Mouse (Mus musculus): ENCODE measurements around the gene Hmgn1.

Gene Hmgn1

DNA sequence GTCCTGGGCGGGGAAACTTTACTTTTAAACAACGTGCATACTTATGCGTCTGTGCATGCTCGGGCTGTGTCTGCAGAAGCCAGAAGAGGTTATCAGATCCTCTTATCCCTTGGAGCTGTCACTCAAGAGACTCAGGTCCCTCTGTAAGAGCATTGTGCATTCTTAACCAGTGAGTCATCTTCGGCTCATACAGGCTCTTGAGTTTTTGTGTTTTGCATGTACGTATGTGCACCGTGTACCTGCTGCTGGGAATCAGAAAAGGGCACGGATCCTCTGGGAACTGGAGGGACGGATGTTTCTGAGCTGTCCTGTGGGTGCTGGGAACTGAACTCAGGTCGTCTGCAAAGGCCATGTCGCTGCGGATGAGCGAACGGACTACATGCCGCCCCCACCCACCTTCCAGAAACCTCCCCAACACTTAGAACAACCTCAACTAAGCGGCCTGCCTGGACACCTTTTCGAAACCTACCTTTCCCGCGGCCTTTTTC, 801 bp downstream of the Hmgn1 start:
- peak; percentile 37 for DNase-seq (ENCODE audit: low read depth, low spot score)

DNA sequence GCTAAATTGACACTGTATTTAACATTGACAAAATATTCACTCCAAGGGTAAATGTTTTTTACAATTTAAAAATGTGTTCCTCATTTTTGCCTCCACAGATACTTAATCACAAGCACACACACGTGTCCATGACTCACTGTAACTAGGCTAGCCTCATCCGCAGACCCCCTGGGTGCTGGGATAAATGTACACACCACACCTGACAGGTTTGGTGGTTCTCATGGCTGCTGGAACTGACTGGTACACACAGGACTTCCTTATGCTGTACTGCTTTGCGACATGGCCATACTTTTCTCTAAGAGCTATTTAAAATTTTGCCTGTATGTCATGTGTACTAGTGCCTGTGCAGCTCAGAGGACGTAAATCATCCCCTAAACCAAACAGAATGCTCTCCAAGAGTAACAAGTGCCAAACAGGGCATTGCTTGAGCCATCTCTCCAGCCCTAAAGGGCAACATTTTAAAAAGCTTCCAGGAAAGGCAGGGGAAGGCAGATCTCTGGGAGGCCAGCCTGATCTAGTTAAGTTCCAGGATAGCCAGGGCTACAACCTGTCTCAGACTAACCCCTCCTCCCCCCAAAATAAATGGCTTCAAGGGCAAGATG, 7.4 kb downstream of the Hmgn1 start:
- no peak for DNase-seq (ENCODE audit: low read depth, low spot score)

DNA sequence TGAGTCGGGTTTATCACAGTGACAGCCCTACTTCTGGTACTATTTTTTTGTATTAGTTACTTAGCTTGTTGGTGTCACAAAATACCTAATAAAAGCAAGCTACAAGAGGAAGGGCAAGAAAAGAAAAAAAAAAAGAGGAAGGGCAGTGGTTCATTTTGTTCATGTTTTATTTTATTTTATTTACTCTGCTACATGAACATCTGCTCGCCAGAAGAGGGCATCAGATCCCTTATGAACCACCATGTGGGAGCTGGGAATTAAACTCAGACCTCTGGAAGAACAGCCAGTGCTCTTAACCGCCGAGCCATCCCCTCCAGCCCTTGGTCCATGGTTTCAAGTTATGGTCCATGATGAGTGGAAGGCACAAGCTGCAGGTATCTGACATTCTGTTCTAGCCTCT, 12.8 kb downstream of the Hmgn1 start:
- peak; percentile 80 for DNase-seq (ENCODE audit: low read depth, low spot score)

DNA sequence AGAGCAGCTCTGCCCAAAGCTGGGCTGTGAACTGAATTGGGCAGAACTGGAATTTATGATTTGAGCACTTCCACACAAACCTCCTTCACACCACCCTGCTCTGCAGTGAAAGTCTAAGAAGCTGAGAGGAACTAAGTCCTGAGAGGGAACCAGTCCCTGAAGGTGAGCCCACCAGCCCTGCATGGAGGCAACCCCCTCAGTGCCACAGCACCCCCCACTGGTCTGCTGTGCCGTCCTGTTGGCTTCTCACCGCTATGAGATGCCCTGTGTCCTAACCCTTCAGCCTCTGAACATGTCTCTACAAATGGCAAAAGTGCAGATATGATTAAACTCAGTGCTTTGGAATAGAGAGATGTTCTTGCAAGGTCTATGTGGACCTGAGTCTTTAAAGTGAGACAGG, 14.8 kb downstream of the Hmgn1 start:
- DNase-seq (ENCODE audit: low read depth, low spot score), result no peak

DNA sequence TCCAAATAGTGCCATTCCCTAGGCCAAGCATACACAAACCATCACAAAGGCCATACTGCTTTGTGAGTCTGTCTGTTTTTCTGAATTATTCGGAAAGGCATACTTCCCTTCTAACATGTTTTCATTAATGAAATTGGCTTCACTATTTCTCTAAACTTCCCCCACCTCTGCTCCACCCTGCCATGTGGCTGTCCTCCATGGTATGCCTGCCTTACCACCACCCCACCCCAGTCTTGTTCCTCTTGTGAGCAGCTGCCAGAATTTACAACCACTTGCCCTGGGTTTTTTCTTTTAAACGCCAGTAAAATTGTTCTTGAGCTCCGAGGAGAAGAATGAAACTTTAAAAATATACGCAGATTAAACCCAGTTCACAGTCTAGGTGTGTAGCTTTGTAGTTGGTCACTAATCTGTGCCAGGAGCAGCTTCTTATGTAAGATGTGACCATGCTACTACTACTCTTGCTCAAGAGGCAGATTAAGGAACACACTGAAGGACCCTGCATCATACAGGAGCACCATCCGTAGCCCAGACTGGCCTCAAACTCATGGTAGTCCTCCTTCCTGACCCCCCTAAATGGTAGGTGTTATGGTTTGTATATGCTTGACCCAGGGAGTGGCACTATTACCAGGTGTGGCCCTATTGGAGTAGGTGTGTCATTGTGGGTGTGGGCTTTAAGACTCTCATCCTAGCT, 16.7 kb downstream of the Hmgn1 start:
- no peak for DNase-seq (ENCODE audit: low read depth, low spot score)

DNA sequence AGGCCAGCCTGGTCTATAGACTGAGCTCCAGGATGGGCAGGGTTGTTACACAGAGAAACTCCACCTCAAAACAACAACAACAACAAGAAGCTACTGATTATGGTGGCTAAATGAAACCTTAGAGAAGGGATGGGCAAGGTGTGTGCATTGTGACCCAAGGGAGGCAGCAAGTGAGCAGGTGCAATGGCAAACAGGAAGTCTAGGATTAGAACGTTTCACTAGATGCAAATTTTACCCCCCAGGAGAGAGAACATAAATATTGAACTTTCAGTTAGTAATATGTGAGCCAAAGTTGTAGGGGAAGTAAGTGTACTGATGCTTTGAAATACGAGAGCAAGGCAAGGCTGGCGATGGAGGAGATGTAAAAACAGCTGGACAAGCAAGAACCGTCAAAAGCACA, 17.9 kb downstream of the Hmgn1 start:
- no peak for DNase-seq (ENCODE audit: low read depth, low spot score)

DNA sequence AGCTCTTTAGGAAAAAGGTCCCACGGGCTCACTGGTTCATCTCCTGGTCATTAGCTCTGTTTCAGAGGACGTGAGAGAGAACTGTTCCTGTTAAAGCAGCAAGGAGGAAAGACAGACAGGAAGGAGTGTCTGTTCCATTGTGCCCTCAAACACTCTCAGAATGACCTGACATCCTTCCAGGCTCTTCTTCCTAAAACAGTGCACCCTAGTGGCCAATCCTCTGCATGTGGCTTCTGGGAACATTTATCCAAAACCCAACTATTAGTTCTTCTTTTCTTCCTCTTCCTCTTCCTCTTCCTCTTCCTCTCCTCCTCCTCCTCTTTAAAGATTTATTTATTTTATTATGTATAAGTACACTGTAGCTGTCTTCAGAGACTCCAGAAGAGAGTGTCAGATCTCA, 24.5 kb downstream of the Hmgn1 start:
- peak; percentile 81 for DNase-seq (ENCODE audit: low read depth, low spot score)

DNA sequence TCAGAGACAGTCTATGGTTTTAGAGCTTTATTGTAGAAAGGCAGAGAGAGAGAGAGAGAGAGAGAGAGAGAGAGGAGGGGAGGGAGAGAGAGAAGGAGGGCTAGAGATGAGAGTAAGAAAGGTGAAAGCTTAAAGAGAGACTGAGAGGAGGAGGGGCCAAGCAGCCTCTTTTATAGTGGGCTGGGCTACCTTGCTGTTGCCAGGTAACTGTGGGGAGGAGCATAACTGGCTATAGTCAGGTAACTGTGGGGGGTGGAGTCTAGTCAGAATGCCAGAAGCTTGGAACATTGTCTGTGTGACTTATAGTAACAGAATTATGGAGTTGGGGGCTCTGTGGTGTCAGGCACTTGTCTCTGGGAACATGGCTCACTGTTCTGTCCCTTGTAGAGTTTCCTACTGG, 29.7 kb downstream of the Hmgn1 start:
- peak; percentile 45 for DNase-seq (ENCODE audit: low read depth, low spot score)

DNA sequence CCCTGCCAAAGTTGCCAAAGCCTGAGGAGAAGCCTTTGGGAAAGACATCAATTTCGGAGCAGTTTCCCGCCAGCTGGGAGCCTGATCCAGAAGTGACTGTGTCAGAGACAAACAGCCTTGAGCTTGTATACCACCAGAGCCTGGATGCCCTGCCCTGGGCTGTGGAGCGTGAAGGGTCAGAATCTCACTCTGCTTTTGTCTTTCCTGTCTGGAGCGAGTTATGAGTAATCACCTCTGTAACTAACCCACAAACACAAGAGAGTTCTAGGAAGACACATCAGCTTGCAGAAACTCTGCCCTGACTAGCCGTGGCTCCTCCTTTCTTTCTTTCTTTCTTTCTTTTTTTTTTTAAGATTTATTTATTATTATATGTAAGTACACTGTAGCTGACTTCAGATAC, 31.6 kb downstream of the Hmgn1 start:
- no peak for DNase-seq (ENCODE audit: low read depth, low spot score)

DNA sequence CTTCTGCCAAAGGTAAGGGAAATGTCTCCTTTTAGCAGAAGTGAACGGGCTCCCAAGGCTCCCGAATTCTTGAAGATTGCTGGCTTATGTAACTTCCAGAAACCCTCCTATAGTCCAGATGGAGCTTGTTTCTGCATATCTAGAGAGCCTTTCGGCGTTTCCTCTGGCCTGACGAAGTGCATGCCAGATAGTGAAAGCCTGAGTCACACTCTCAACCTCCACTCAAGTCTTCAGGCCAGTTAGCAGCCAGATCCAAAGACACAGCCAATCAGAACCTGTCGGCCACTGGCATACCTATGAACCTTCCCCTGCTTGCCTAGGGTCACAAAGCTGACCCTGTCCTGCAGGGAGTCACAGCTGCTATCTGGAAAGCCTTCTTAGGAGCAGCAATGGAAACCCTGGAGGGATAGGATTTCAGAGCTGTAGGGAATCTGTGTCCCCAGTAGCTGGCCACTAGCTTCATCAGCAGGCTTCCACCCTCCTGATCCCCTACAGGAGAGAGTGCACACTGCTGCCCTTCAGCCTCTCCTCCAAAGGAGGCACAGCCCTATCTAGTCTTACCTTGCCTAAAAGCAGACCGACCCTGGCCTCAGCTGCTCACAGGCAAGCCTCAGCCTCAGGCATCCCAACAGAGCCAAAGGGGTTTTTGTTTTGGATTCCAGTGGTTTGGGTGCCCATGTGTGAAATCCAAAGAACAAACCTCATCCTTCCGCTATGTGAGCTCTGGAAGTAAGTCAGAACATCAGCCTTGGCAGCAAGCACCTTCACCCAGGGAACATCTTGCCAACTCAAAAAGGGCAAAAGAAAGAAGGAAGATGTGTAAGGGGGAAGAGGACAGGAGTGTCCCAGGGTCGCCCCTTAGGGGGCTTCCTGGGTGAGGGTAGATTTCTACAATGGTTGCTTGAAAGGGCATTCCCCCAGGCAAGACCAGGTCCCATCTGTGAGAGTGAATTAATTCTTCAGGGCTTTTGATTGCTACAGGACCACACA, 35.7 kb downstream of the Hmgn1 start:
- DNase-seq (ENCODE audit: low read depth, low spot score), result peak; percentile 29

DNA sequence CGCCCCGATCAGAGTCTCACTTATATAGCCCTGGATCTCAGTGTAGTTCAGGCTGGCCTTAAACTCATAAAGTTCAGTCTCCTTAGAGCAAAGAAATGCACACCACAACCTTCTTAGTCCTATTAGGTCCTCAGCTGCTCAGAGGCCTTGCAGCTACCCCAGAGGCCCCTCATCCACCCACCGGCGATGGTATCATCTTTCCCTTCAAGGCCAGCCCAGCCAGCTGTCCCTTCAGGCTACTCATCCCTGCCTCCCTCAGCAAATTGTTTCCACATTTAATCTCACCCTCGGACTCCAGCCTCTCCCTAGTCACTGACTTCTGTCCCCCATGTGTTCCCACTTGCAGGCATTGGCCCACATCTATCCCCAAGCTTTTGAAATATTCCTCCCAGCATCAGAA, 39.4 kb downstream of the Hmgn1 start:
- no peak for DNase-seq (ENCODE audit: low read depth, low spot score)

DNA sequence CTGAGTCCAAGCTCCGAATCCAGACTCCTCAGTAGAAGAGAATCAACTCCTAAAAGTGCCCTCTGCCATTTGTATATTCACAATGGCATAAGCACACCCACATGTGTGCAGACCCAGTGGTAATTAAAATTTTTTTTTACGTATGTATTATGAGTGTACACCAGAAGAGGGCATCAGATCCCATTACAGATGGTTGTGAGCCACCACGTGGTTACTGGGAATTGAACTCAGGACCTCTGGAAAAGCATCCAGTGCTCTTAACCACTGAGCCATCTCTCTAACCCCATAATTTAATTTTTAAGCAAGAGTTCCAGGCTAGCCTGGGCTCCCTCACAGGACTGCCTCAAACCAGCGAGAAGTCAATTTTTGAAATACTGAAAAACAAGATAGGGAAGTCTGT, 40.1 kb downstream of the Hmgn1 start:
- no peak for DNase-seq (ENCODE audit: low read depth, low spot score)

DNA sequence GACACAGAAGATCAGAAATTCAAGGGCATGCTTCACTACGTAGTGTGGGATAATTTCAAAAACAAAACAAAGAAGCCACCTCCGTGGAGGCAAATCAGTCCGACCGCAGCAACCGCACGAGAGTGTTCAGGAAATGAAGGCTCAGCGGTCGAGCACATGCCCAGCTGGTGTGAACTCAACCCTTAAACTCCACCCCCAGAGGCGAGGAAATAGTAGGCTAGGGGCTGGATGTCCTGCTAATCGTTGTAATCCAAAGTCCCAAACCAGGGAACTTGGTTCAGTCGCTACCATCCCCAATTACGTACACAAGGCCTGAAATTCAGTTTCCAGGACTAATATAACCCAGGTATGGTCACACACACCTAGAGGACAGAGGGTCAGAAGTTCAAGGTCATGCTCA, 40.5 kb downstream of the Hmgn1 start:
- DNase-seq (ENCODE audit: low read depth, low spot score), result peak; percentile 63

DNA sequence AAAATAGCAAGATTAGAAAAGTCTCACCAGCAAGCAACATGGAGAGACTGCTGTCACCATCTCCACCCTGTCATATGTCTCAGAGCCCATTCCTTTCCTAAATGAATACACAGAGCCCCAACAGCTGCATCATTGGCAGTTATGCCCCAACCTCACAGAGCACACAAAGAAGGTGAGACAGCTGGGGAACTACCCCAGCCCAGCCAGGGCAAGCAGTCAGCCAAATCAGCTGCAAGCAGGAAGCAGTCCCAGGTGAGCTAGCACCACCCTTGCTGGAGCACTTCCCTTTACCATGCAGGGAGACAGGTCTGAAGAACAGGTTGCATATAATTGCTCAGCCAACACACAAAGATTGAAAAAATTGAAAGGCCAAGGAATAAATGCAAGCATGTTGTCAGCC, 41.9 kb downstream of the Hmgn1 start:
- DNase-seq (ENCODE audit: low read depth, low spot score), result no peak

DNA sequence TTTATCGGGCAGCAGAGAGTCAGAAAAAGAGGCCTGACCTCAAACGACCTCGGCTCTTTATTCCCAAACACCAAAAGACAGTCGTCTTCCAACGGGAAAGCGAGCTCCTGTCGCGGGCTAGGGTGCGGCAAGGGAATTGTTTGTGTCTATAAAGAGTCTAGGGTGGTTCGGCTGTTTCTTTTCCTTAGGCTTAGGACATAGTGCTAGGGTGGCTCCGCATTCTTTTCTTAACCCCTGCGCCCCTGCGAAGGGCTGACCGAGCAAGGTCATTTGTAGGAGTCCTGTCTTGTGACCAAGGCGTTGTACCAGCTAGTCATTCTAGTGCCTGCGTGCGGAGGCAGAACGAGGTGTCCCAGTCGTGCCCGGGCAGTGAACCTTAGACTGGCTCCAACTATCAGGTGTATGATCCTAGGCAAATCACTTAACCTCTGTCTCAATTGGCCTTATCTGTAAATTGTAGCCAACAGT, 44.3 kb downstream of the Hmgn1 start:
- DNase-seq (ENCODE audit: low read depth, low spot score), result peak; percentile 83

DNA sequence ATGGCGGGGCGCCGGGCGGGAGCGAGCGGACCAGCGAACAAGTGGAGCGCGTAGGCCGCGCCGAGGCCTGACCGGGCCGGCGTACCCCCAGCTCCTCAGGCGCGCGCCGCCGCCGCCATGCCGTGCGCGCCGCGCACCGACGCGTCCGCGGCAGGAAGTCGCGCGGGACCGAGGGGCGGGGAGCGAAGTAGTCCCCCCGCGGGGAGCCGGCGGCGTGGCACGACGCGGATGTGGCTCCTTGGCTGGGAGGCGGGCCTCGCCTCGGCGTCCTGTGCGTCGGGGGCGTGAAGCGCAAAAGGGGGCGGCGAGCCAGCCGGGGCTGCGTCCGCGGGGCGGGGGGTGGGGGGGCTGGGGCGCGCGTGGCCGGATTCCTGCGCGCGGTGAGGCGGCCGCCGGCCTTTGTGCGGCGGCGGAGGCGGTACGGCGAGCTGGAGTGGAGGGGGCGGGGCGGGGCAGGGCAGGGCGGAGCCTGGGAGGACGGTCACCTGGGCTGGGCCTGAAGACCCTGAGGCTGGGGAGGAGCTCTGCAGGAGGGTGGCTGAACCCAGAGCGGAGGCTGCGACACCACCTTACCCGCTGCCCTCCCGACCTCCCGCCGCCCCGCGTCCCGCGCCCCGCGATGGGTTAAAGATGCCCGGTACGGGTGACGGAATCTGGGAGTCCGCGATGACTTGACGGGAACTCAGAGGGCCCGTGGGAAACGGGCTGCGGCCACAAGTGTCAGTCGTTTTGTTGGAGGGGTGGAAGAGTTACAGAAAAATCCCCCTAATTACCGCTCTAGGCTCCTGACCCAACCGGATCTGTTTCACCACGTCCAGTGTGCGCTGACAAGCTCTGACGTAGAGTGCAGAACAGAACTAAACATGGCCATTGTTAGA, 45.0 kb downstream of the Hmgn1 start, which contains the start of gene Brwd1:
Brwd1 (minus strand) TSS at position 226 of the 878 bp plus-strand sequence.
- peak; percentile 89 for DNase-seq (ENCODE audit: low read depth, low spot score)

DNA sequence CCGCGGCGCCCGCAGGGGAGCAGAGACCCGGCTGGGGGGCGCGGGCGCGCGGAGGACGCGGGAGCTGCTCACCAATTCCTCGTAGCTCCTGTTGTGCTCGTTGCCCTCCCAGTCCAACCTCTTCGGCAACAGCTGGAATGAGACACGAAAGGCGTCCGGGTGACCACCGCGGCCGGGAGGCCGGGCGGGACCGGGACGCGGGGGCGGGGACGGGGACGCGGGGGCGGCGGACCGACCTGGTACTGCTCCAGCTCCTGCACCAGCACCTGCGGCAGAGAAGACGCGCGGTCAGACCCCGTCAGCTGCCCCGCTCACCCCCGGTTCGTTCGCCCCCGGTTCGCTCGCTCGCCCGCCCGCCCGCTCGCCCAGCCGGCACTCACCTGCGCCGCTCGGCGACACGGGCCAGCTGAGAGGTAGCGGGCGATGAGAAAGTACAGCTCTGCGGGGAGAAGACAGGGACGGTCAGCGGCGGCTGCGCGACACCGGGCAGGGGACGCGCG, 45.7 kb downstream of the Hmgn1 start:
- peak; percentile 41 for DNase-seq (ENCODE audit: low read depth, low spot score)

DNA sequence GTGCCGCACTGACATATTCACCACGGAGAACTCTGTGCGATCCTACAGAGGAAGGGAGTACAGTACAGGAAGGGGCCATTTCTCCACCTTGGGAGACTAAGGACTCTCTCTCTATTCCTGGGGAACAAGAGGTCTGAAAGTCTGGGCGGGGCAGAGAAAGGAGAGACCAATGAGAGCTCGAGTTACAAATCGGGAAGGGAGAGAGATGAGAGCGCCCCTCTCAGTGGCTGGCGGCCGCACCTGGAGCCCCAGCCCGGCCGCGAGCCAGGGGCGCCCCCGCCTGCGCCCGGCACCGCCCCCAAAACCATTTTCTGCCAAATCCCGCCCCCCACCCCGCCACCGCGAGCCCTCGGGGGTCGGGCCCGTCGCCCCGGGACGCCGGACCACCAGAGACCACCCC, 46.2 kb downstream of the Hmgn1 start:
- peak; percentile 90 for DNase-seq (ENCODE audit: low read depth, low spot score)

DNA sequence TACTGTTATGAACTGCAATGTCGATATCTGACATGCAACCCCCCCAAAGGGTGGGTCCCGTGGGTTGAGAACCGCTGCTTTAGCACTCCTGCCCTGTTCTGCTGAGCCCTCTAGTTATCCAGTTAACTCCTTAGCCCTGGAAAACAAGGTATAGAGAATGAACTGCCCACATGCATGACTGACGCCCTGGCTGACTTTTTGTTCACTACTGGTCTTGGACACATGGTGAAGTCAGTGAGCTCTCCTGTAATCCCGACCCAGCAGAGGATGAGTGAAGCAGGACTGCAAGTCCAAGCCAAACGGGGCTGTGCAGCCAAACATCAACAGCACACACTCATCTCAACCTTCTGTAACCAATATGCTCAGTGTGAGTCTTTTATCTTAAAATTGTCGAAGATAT, 47.0 kb downstream of the Hmgn1 start:
- DNase-seq (ENCODE audit: low read depth, low spot score), result no peak

All from ES-CJ7 (cell line).